Mouse (Mus musculus) adrenal gland, postnatal 10 days (tissue): ENCODE measurements at regions not wholly inside any gene's neighbourhood (a gene's known extent, or its start where the extent isn't known, plus 50 kb on each side); places are given as distances from the start of the nearest gene placed in this dataset.
A peak's percentile ranks its signal among the peaks of the same experiment; 100 is the strongest.

Source experiments
- DNase-seq: peaks from one replicate; pipeline ENCODE4 v3.0.0; 2021; ENCODE audit warnings: mixed read lengths

DNA sequence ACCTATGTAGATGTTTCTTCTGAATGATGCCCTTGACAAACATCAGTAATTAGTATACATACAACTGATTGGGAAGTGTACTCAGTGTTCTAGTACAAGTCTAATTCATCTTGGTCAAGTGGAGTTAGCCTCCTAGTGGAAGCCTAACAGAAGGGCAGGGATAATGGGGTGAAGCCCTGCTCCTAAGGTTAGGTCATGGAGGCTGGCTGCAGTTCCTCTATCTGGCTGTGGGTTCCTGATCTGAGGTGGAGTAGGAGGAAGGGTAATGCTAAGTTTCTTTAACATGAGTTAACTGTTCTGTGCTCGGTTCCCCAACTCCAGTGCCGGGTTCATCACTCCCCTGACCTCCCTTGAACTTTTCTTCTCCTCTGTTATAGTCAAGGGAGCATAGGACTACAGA lies 281.1 kb upstream of the Tle3 start:
- no peak for DNase-seq

DNA sequence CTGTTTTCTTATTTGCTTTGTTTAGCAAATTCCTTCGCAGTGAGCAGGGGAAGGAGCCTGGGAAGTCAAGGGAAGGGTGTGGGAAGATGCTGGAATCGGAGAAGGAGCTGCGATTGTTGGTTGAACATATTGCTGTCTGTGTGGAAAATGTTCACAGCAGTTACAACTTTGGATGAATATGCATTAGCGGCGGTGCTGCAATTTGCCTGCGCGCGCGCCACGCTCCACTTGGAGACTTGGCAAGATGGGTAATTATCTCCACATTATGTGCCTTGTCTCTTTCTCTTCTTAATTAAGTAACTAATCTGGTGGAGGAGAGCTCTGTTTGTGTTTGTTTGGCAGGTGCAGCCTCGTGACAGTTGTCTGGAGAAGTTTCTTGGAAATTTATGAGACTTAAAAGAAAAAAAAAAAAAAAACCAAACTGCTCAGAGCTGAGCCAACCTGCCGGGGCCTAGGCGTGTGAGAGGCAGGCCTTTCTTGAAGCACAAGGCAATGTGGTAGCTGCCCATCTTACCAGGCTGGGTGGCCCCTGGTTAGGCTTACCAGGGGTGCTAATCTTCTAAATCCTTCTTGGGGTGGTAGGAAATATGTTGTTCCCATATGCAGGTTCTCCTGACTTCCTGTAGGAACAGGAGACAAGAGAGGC lies 279.2 kb upstream of the Tle3 start:
- DNase-seq = no peak

DNA sequence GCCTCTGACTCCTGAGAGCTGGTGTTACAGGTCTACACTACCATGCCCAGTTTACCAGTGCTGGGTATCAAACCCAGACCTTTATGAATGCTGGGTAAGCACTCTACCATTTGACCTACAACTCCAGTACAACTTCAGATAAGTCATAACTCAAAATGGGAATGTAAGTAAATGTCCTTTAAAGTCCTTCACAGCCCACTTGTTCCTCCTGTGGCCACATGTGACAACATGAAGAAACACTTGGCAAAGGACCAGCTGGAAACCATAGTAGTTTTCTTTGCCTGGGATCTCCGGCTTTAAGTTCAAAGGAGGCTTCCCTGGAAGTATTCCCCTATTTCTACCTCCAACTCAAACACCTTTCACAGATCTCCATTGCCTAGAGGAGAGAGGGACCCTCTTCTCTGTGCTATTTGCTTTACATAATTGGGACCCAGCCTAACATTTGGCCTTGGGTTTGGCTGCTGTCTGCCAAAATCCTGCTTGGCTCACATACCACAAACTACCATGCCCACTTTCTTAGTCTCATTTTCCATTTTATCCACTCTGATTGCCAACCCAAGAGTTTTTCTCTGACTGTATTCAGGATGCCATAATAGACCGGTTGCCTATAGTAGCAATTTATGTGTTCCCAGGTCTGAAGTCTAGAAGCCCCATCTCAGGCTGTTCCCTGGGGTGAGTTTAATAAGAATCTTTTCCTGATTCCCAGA lies 276.9 kb upstream of the Tle3 start:
- peak; percentile 68 for DNase-seq

DNA sequence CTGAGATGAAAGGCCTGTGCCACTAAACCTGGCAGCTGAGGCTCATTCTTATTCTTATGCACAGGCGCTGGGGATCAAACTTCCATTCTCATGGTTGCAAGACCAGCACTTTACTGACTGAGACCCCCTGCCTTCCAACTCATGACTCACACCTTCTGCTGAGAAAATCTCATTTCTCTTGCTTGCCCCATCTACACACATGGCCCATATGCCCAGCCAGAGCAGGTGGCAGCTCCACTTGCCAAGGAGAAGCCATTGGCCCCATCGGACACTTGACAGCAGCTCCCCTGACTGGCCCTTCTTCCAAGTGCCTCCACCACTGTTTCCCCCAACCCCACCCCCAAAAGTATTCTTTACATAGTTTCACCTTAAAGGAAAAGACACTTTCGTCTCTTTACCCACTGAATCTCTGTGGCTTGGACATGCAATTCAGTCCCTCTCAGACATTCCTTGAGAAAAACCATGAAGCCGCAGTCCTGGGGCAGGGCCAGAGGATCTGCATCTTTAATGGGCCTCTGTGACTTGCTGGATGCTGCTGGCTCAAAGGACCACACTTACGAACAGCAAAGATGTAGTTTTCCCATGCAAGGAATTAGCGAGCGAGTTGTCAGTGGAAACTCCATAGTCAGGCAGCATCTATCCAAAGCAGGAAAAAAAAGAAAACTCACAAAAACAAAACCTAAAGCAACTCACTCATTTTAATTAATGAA lies 270.3 kb upstream of the Tle3 start:
- no peak for DNase-seq

DNA sequence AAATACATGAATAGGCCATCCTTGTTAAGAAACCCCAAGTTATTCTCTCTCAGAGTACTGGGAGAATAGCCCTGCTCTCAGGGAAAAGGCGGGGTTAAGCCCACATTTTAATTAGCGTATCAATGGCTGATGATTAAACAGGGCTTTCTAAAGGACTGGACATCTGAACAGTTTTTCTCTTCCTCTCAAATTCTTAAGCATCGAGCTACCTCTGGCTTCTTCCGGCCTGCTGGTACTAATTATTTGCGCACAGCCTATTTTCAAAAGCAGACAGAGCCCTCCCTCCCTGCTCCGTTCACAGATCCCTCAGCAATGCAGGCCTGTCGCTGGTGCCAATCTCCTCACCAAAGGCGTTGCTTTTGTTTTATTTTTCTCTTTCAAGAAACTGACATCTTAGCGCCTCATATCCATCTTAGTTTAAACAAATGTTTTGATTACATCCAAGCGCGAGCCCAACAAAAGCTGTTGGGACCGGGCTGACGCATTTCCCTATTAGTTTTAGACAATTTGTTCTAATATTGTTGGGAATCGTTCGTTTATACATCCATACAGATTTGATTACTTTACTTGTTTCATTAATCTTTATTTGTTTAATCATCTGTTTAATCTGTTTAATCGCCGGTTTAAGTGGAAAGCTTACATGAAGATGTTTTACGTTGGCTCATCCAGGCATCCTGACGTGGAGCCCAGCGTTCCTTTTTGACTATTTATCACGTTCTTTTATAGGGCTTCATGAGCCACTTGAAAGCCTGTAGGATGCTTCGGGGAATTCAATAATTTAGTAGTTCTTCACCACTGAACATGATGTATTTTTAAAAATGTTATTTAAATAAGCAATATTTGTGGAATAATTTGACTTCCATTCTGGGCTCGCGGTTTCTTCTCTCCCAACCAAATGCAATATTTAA lies 269.5 kb upstream of the Tle3 start:
- no peak for DNase-seq

DNA sequence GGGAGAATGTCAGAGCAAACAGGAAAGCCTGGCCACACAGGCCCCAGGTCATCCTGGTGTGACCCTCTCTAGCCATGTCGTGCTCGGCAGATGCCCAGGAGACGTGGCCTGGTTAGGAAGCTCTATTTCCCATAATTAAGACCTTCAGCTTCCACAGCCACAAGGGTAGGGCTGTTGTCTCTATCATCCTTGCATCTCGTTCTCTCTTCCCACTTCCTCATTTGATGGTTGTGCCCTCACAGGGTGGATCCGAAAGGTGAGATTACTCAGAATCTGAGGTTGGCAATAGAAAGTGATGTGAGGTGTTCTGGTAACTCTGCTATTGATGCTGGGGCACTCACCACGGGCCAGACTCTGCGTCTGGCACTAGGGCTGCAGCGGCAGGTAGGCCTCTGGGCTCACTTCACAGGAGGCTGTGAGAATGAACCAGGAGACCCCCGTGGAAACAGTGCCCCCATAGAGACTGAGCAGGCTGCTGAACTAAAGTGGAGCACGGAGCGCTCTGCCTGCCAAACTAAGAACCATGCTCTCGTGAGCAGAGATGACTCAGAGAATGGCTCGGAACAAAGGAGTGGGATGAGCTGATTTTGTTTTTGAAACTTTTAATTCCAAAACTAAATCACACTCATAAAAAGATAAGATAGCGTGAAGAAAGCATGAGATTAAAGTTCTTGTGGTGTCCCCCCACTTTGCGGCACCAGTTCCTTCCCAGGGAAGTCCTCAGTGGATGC lies 266.5 kb upstream of the Tle3 start:
- no peak for DNase-seq

DNA sequence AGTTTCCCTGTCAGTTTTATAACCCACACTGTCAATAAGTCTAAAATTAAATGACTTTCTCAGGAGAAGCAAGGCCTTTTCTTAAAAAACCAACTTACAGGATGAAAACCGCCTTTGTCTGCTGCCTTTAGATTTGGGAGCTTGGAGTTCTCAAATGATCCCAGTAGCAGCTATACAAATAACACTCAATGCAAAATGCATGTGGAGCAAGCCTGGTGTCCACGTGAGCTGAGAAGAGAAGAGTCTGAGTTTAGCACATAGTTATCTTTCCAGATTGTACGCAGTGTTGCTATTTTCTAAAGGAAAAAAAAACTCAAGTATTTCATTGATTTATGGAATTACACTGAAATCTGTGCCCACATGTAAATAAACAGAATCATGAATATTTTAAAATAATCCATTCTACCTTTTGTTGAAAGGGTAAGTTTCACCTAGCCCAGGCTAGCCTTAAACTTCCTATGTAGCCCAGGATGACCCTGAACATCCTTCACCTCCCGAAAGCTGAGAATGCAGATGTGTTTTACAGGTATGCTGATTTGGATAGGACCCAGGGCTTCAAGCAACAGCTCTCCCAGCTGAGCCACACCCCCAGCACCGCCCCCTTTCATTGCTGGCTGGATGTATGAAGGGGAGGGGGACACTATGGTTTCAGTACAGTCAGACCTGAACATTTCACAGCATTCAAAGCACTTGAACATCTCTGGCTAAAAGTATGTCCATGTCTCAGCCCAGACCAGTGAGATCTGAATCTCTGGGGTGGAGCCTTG lies 262.5 kb upstream of the Tle3 start:
- DNase-seq = no peak

DNA sequence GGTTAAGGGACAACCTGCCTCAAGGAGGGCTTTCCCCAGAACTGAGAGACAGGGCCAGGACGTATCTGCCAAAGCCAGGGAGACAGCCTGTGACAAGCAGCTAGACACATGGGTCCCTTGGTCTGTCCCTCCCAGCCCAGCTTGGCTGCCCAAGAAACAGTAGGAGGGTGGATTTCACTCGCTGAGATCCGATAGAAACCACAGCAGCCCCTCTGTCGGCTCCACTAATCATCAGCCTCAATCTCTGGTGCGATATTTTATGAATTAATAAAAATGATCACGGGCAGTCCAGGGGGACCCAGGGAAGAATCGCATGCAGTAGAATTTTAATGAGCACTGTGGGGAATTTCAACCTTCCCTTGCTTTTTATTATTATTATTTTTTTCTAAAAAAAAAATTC lies 261.0 kb upstream of the Tle3 start:
- DNase-seq = no peak

DNA sequence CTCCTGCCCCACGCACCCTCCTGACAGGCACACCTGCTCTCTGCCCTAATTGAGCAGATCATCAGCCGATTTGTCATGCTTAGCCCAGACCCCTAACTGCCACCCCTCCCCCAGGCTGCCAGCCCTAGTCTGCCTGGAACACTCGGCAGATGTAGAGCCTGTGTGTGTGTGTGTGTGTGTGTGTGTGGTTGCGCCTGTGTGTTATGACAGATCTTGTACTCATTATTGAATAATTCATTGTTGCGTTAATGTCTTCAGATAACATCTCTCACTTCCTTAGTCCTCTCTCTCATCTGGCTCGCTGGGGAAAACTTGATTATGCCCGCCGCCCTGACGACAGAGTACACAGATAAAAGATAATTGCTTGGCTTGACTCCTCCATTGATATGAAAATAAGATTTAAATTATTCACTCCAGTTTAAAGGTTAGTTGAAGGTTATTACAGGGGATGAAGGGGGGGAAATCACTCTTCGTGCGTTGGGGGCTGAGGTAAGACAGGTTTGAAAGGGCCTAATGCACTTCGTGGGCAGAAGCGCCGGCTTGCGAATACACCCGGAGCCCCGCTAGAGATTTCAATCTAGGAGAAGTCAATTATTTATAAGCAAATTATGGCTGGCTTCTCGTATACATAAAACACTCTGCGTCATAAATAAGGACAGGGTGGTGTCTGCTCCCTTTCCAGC lies 260.3 kb upstream of the Tle3 start:
- peak; percentile 35 for DNase-seq

DNA sequence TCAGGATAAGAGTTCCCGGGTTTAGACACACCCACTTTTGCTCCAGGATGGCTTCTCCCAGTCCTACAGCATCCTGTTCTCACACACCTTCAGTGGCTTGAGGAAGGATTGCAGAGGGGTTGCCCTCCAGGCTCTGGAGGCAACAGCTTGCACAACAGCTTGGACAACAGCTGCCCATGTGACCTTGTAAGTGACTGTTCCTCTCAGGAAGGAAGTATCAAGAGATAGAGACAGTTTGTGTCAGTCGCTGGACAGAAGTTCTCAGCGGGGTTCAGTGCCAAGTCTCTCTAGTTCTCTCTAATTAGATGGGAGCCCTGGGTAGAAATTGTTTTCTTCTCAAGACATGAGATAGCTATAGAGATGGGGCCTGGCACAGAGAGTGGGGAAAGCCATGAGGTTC lies 252.9 kb upstream of the Tle3 start:
- DNase-seq = peak; percentile 27

DNA sequence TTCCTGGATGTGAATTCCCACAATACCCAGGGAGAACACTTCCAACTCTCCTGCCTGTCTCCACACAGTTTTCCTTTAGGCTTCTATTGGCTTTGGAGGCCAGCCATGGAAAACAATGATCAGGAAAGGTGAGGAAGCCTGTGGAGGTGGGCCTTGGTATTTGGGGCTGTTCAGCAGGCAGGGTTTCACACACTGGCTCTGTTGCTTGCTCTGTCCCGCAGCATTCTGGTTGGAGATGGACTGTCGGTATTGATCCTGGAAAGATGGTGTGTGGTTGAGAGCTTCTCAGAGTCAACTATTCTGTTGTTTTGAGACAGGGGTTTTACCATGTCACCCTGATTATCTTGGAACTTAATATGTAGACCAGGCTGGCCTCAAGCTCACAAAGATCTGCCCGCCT lies 251.6 kb upstream of the Tle3 start:
- no peak for DNase-seq

DNA sequence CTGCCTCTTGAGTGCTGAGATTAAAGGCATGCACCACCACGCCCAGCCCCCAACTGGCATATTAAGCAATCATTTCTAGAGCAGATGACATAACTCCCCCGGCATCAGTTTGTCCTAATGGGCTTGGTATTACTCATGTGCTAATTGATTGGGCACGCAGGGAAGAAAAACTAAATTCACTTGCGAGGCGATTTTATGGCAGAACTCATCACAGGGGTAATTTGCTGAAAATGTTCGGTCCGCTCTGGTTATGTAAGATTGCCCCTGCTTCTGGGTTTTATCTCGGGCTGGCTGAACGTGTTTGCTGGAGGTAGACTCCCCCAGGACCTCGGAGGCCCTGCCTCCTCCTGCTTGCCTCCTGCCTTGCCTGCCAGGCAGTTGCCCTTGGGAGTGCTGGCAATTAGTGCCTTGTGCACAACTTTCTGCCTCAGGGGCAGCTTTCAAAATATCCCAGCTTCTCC lies 251.2 kb upstream of the Tle3 start:
- peak; percentile 72 for DNase-seq

DNA sequence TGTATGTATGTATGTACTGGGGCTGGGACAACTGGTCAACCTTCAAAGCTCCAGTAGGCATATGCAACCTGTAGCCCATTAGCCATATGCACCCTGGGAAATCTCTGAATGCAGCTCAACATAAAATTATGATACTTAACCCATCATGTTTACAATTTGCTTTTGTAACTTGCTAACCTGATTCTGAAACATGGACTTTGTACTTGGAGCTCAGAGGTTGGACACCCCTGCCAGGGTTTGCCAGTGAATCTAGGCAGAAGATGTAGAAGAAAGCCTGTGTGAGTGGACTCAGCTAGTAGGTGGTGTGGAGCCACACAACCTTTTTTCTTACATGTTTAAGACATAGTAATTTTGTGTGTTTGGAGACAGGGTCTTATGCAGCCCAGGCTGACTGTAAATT lies 248.7 kb upstream of the Tle3 start:
- DNase-seq = no peak

DNA sequence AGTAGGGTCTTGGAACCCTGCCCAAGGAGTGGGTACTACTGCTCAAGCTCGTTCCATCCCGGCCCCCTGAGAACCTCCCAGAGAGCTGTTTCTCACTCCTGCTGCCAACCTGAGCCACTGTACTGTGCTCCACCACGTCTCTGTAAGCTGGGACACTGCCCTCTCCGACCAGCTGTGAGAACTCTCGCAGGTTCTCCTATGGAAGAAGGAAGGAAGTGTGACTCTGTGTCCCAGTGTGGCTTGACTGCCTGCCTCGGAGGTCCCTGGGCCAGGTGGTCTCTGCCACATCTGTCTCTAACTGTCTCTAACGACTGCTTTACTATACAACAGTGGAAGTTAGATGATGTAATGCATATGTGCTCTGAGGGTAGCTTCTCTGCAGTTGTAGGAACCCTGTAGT lies 246.4 kb upstream of the Tle3 start:
- no peak for DNase-seq

DNA sequence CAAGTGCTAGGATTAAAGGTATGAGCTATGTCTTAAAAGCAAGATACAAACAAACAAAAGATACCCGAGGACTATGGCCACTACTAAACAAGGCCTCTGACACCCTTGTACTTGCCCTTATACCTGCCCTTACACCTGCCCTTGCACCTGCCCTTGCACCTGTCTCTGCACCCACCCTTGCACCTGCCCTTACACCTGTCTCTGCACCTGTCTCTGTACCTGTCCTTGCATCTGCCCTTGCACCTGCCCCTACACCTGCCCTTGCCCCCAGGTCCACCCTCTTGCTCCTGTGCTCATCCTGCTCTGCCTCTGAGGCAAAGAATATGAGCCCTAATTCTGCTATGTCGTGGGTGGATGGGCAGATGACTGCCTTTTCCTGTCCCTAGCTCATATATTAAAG lies 244.1 kb upstream of the Tle3 start:
- no peak for DNase-seq

DNA sequence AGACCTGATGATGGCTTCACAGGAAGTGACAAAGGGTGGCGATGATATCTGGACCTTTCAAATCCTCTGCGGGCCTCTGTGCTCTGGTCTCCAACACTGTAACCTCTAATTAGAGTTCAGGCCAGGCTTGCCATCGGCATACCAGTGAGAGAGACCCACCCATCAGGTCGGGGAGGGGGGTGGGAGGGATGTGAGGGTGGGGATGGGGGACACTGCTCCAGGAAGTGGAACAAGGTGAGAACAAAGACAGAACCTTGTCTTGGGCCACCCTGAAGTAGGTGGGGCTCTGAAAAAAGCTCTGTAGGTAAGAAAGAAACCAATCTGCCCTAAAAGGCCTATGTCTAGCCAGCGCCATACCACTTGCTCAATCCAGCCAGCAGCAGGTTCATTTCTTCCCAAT lies 243.0 kb upstream of the Tle3 start:
- DNase-seq = no peak

DNA sequence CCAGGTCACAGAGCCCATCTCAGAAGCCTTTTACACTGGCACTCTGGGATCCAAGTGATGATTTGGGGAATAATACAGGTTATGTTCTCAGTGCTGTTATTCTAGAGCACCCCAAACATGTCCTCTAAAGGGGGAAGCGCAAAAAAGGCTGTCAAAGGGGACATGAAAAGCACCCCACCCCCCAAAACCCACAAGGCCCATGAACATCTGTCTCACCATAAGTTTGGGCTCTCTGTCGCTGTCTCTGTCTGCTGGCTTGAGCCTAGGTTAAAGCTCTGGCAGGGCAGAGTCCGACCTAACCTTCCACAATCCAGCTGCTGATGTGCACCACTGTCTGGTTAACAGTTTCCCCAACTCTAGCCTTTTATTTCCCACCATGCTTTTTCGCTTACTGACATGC lies 241.3 kb upstream of the Tle3 start:
- DNase-seq = no peak

DNA sequence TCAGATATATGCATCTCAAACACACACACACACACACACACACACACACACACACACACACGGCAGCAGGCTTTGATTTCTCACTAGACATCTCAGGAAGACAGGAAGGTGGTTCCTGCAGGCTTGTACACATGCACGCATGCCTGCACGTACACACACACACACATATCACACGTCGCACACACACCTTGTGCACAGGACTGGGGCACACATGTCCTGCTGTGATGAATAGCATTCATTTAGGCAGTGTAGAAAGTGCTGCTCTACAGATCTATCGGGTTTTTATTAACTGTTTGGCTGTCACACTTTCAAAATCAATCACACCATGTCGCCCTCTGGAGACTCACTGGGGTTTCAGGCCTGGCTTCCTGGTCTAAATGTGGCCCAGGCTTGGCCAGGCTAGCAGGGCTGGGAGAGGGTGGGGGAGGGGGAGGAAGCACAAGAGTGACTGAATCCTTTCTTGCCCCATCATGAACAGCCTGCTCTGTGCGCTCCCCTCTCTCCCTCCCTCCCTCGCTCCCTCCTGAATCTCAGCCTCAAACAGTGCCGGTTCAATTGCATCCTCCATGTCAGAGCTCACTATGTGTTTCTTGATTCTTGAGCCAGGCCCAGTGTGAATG lies 236.8 kb upstream of the Tle3 start:
- no peak for DNase-seq

DNA sequence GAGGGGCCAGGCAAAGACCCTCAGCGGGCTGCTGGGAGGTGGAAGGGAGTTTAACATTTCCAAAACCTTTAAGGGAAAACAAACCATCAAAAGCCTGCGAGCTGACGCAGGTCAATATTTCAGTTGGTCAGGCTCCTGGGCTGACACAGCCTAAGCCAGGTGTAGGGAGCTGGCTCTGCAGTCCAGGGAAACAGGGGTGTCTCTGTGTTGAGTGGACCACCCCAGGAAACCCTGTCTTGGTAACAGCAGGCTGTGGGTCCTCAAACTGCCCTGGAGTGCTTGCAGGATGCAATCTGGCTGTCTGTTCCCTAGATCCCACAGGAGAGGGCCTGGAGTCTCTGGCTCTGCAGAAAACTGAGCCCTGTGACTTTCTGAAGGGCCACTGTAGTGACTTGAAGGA lies 236.2 kb upstream of the Tle3 start:
- no peak for DNase-seq
